Mouse (Mus musculus): ENCODE data around the gene Trnt1. TPM values are rescaled to one million over a fixed set of nuclear protein-coding genes. Genes with fewer than 3 reads are reported as not detected.

Gene Trnt1
- polyA plus RNA-seq (2016; fragmentation: Nextera tagmentation; extraction: Ambion mirVana) = 59.6 and 69.3 TPM in 2 replicates

GRCm38 (mm10) chr6:106768640-106769289 lies at the start of gene Trnt1:
Trnt1 (plus strand) TSS chr6:106769120.
- Histone ChIP-seq H3K4me3 (peak within 1 kb of the TSS; percentile 79), H3K9ac (peak within 1 kb of the TSS; percentile 57), H3K4me1 (peaks cover 11% of the 10 kb centered on the region), H3K9me3 (no peaks in the 10 kb centered on the region), H3K27me3 (no peaks in the 10 kb centered on the region), H3K36me3 (peaks cover 3% of the 10 kb centered on the region; the same call in 1 of the 2 replicates), H3K27ac (no peak within 1 kb of the TSS), H3K4me2 (replicated peaks) (peak within 1 kb of the TSS; percentile 83)
- 10% methylated on average over 35 of the region's 35 CpGs for WGBS
- ATAC-seq (ENCODE audit: insufficient number of reproducible peaks, insufficient read depth, low FRiP score, low TSS enrichment) = peak; percentile 98

GRCm38 (mm10) chr6:106725642-106726041 lies 43.3 kb upstream of the Trnt1 start:
- Histone ChIP-seq H3K4me2 (replicated peaks) (no peak overlapping the region), H3K27me3 (no peaks in the 10 kb centered on the region), H3K4me1 (no peaks in the 10 kb centered on the region), H3K9me3 (no peaks in the 10 kb centered on the region), H3K36me3 (no peaks in the 10 kb centered on the region), H3K9ac (no peak overlapping the region), H3K4me3 (no peak overlapping the region), H3K27ac (no peak overlapping the region)
- 82% methylated on average over 4 of the region's 4 CpGs for WGBS
- ATAC-seq (ENCODE audit: insufficient number of reproducible peaks, insufficient read depth, low FRiP score, low TSS enrichment) = no peak

GRCm38 (mm10) chr6:106726078-106726477 lies 42.8 kb upstream of the Trnt1 start:
- H3K27ac ChIP-seq = no peak overlapping the region
- ATAC-seq (ENCODE audit: insufficient number of reproducible peaks, insufficient read depth, low FRiP score, low TSS enrichment) = no peak
- no peaks in the 10 kb centered on the region for H3K9me3 ChIP-seq
- no peak overlapping the region for H3K9ac ChIP-seq
- H3K27me3 ChIP-seq = no peaks in the 10 kb centered on the region
- no peaks in the 10 kb centered on the region for H3K4me1 ChIP-seq
- H3K36me3 ChIP-seq = no peaks in the 10 kb centered on the region
- 86% methylated on average over 6 of the region's 6 CpGs for WGBS
- H3K4me2 ChIP-seq (replicated peaks) = no peak overlapping the region
- H3K4me3 ChIP-seq = no peak overlapping the region

GRCm38 (mm10) chr6:106727703-106728102 lies 41.2 kb upstream of the Trnt1 start:
- WGBS = 80% methylated on average over 1 of the region's 1 CpGs
- no peak overlapping the region for H3K4me3 ChIP-seq
- no peaks in the 10 kb centered on the region for H3K4me1 ChIP-seq
- ATAC-seq (ENCODE audit: insufficient number of reproducible peaks, insufficient read depth, low FRiP score, low TSS enrichment) = no peak
- H3K9ac ChIP-seq = no peak overlapping the region
- no peaks in the 10 kb centered on the region for H3K9me3 ChIP-seq
- H3K4me2 ChIP-seq (replicated peaks) = no peak overlapping the region
- no peaks in the 10 kb centered on the region for H3K36me3 ChIP-seq
- no peaks in the 10 kb centered on the region for H3K27me3 ChIP-seq
- no peak overlapping the region for H3K27ac ChIP-seq

GRCm38 (mm10) chr6:106729682-106730314 lies 39.1 kb upstream of the Trnt1 start:
- Histone ChIP-seq H3K4me2 (replicated peaks) (no peak overlapping the region), H3K4me1 (no peaks in the 10 kb centered on the region), H3K36me3 (no peaks in the 10 kb centered on the region), H3K27ac (no peak overlapping the region), H3K9me3 (no peaks in the 10 kb centered on the region), H3K27me3 (no peaks in the 10 kb centered on the region), H3K4me3 (no peak overlapping the region), H3K9ac (no peak overlapping the region)
- WGBS = 85% methylated on average over 4 of the region's 4 CpGs
- ATAC-seq (ENCODE audit: insufficient number of reproducible peaks, insufficient read depth, low FRiP score, low TSS enrichment) = no peak

- Histone ChIP-seq H3K4me3 (no peak overlapping the region), H3K9me3 (no peaks in the 10 kb centered on the region), H3K27me3 (no peaks in the 10 kb centered on the region), H3K4me1 (no peaks in the 10 kb centered on the region), H3K36me3 (no peaks in the 10 kb centered on the region), H3K27ac (no peak overlapping the region), H3K4me2 (replicated peaks) (no peak overlapping the region), H3K9ac (no peak overlapping the region)
- no peak for ATAC-seq (ENCODE audit: insufficient number of reproducible peaks, insufficient read depth, low FRiP score, low TSS enrichment)
- WGBS = 86% methylated on average over 4 of the region's 4 CpGs
These were observed 36.4 kb upstream of the Trnt1 start for GRCm38 (mm10) chr6:106732563-106732962.

- H3K27me3 ChIP-seq = no peaks in the 10 kb centered on the region
- no peak overlapping the region for H3K27ac ChIP-seq
- H3K4me1 ChIP-seq = no peaks in the 10 kb centered on the region
- no peak for ATAC-seq (ENCODE audit: insufficient number of reproducible peaks, insufficient read depth, low FRiP score, low TSS enrichment)
- no peak overlapping the region for H3K9ac ChIP-seq
- no peaks in the 10 kb centered on the region for H3K9me3 ChIP-seq
- H3K4me3 ChIP-seq = no peak overlapping the region
- H3K36me3 ChIP-seq = no peaks in the 10 kb centered on the region
- 73% methylated on average over 3 of the region's 3 CpGs for WGBS
- no peak overlapping the region for H3K4me2 ChIP-seq (replicated peaks)
These were observed 30.7 kb upstream of the Trnt1 start for GRCm38 (mm10) chr6:106738229-106738628.

- Histone ChIP-seq H3K9ac (no peak overlapping the region), H3K4me2 (replicated peaks) (no peak overlapping the region), H3K4me1 (no peaks in the 10 kb centered on the region), H3K4me3 (no peak overlapping the region), H3K27ac (no peak overlapping the region), H3K36me3 (no peaks in the 10 kb centered on the region), H3K9me3 (no peaks in the 10 kb centered on the region), H3K27me3 (no peaks in the 10 kb centered on the region)
- no peak for ATAC-seq (ENCODE audit: insufficient number of reproducible peaks, insufficient read depth, low FRiP score, low TSS enrichment)
- 100% methylated on average over 1 of the region's 1 CpGs for WGBS
These were observed 28.6 kb upstream of the Trnt1 start for GRCm38 (mm10) chr6:106740244-106740825.

GRCm38 (mm10) chr6:106743556-106744233 lies 25.2 kb upstream of the Trnt1 start:
- no peak overlapping the region for H3K4me3 ChIP-seq
- no peaks in the 10 kb centered on the region for H3K9me3 ChIP-seq

GRCm38 (mm10) chr6:106745673-106746394 lies 23.1 kb upstream of the Trnt1 start:
- no peaks in the 10 kb centered on the region for H3K9me3 ChIP-seq
- no peak overlapping the region for H3K4me3 ChIP-seq
- H3K4me2 ChIP-seq (replicated peaks) = no peak overlapping the region
- 60% methylated on average over 7 of the region's 7 CpGs for WGBS
- no peaks in the 10 kb centered on the region for H3K27me3 ChIP-seq
- ATAC-seq (ENCODE audit: insufficient number of reproducible peaks, insufficient read depth, low FRiP score, low TSS enrichment) = no peak
- no peaks in the 10 kb centered on the region for H3K36me3 ChIP-seq
- H3K4me1 ChIP-seq = no peaks in the 10 kb centered on the region
- no peak overlapping the region for H3K9ac ChIP-seq
- H3K27ac ChIP-seq = no peak overlapping the region

More at GRCm38 (mm10) chr6:106743556-106744233, 25.2 kb upstream of the Trnt1 start:
- H3K4me1 ChIP-seq = no peaks in the 10 kb centered on the region
- H3K27ac ChIP-seq = no peak overlapping the region
- H3K27me3 ChIP-seq = no peaks in the 10 kb centered on the region
- no peak overlapping the region for H3K9ac ChIP-seq
- ATAC-seq (ENCODE audit: insufficient number of reproducible peaks, insufficient read depth, low FRiP score, low TSS enrichment) = no peak
- WGBS = 69% methylated on average over 7 of the region's 7 CpGs
- H3K4me2 ChIP-seq (replicated peaks) = no peak overlapping the region
- H3K36me3 ChIP-seq = no peaks in the 10 kb centered on the region

- Histone ChIP-seq H3K36me3 (no peaks in the 10 kb centered on the region), H3K9ac (no peak overlapping the region), H3K27me3 (no peaks in the 10 kb centered on the region), H3K27ac (no peak overlapping the region), H3K4me1 (no peaks in the 10 kb centered on the region), H3K4me3 (no peak overlapping the region), H3K4me2 (replicated peaks) (no peak overlapping the region), H3K9me3 (no peaks in the 10 kb centered on the region)
- no peak for ATAC-seq (ENCODE audit: insufficient number of reproducible peaks, insufficient read depth, low FRiP score, low TSS enrichment)
- 92% methylated on average over 5 of the region's 5 CpGs for WGBS
These were observed 21.7 kb upstream of the Trnt1 start for GRCm38 (mm10) chr6:106747251-106747650.
